Mouse (Mus musculus) liver, embryonic 16.5 days (tissue): ENCODE measurements around the gene Fut4. TPM values are rescaled to one million over a fixed set of nuclear protein-coding genes. Genes with fewer than 3 reads are reported as not detected.

Source experiments
- ATAC-seq: fragments of 200-750 bp; cut with Nextera tagmentation; 2 replicates; pipeline ENCODE4 v1.8.0; 2017; ENCODE audit warnings: low read depth, mild to moderate bottlenecking, moderate number of reproducible peaks, moderate library complexity
- H3K27ac ChIP-seq: fragments of 300-500 bp; sonication (generic); 2 replicates; pipeline ENCODE4 v1.5.1; 2014; ENCODE audit warnings: mild to moderate bottlenecking, low read length
- H3K27me3 ChIP-seq: fragments of 300-500 bp; sonication (generic); 2 replicates; pipeline ENCODE4 v1.6.1; 2014; ENCODE audit warnings: low read depth, low read length, mixed read lengths; ENCODE audit not compliant: control insufficient read depth, insufficient read depth
- H3K36me3 ChIP-seq: fragments of 300-500 bp; sonication (generic); 2 replicates; pipeline ENCODE4 v1.6.1; 2014; ENCODE audit warnings: mild to moderate bottlenecking; ENCODE audit not compliant: control insufficient read depth, insufficient read depth
- H3K4me1 ChIP-seq: fragments of 300-500 bp; sonication (generic); 2 replicates; pipeline ENCODE4 v1.6.1; 2014; ENCODE audit warnings: low read depth, low read length, mixed read lengths; ENCODE audit not compliant: control insufficient read depth
- H3K4me2 ChIP-seq: fragments of 300-500 bp; sonication (generic); 2 replicates; pipeline ENCODE4 v1.6.1; 2014; ENCODE audit warnings: low read depth, low read length, mixed read lengths
- H3K4me3 ChIP-seq: fragments of 300-500 bp; sonication (generic); 2 replicates; pipeline ENCODE4 v1.5.1; 2014; ENCODE audit warnings: low read depth, mild to moderate bottlenecking, low read length
- H3K9ac ChIP-seq: fragments of 300-500 bp; sonication (generic); 2 replicates; pipeline ENCODE4 v1.6.1; 2014; ENCODE audit warnings: low read depth, low read length
- H3K9me3 ChIP-seq: fragments of 300-500 bp; sonication (generic); replicated peaks from 2 replicates; pipeline ENCODE4 v1.6.1; 2016; ENCODE audit warnings: low read length; ENCODE audit not compliant: control insufficient read depth
- WGBS: fragments of 180-500 bp; shearing (Covaris S2); extraction: QIAGEN DNeasy Blood & Tissue Kit; methylation state at CpG from one replicate; pipeline ENCODE4 v1.1.7; 2014; ENCODE audit not compliant: insufficient replicate concordance; 5-methylcytosine and 5-hydroxymethylcytosine counted together
- polyA plus RNA-seq: library from polyadenylated mRNA; unstranded; fragments of >200 nt; fragmentation: Nextera tagmentation; extraction: Ambion mirVana; gene quantifications from 2 replicates; pipeline ENCODE4 v1.2.1, GENCODE M21; 2015

Gene Fut4
- polyA plus RNA-seq = 0.55 and 0.61 TPM in 2 replicates

- no peak within 1 kb of the TSS for H3K27ac ChIP-seq
- WGBS = 1% methylated on average over 26 of the region's 28 CpGs
Measured at GRCm38 (mm10) chr9:14752001-14752522, at the start of gene Fut4. Gene Fut4, minus strand, starts transcription at chr9:14752393.

GRCm38 (mm10) chr9:14787356-14787755 lies 35.2 kb upstream of the Fut4 start:
- Histone ChIP-seq H3K27ac (no peak overlapping the region), H3K9ac (no peak overlapping the region), H3K4me1 (peaks cover 5% of the 10 kb centered on the region), H3K4me2 (no peak overlapping the region), H3K9me3 (no peaks in the 10 kb centered on the region), H3K27me3 (no peaks in the 10 kb centered on the region), H3K36me3 (peaks cover 10% of the 10 kb centered on the region), H3K4me3 (no peak overlapping the region)
- 71% methylated on average over 6 of the region's 6 CpGs for whole genome bisulfite sequencing
- no peak for ATAC-seq

More at GRCm38 (mm10) chr9:14752001-14752522, at the start of gene Fut4:
- peak within 1 kb of the TSS; percentile 40; the same call in 1 of the 2 replicates for H3K9ac ChIP-seq
- ATAC-seq = peak; percentile 74
- peak within 1 kb of the TSS; percentile 59 for H3K4me3 ChIP-seq
- no peaks in the 10 kb centered on the region for H3K9me3 ChIP-seq
- no peaks in the 10 kb centered on the region for H3K4me1 ChIP-seq
- no peaks in the 10 kb centered on the region for H3K36me3 ChIP-seq
- H3K4me2 ChIP-seq = peak within 1 kb of the TSS; percentile 70
- peaks cover 11% of the 10 kb centered on the region; the same call in 1 of the 2 replicates for H3K27me3 ChIP-seq

DNA sequence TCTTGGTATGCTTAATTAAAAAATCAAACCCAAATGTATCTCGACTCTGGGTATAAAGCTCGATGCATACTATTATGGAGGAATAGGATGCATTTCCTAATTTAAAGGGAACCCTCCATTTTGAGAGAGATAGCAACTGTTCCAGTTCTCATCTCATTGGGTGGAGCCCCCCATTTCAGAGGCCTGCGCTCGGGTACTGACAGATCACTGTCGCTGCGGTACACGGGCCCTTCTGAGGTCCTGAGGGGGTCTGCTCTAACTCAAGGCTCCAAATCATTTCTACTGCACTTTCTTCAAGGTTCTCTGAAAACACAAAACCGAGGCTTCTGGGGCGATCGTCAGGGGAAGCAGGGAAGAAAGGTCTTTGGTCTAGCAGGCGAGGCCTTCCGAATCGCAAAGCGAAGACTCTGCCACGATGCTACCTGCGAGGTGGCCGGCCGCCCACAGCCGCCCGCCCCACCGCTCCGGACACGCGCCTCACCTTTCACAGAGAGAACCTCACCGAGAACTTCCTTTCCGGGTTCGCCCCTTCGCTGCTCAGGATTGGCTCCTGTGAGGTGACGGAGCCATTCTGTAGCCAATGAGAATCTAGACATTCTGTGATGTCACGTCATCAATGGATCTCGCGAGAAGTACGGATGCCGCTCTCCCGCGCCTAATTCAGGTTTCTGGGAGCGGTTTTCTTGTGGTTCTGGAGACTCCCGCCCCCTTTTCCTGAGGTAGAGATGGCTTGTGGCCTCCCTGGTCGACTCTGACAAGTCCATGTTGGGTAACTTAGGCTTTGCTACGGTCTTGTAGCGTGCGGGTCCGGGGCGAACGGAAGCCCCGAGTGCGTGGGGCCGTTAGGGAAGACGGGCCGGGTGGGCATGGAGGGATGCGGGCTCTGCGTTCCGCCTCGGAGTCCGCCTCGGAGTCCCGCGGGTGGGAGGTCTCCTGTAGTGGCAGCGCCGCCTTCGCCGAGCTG lies 32.1 kb upstream of the Fut4 start, which contains the start of the genes Mre11a and Ankrd49:
TSS of gene Mre11a (plus strand) at position 616 of the 964 bp plus-strand sequence.
TSS of gene Ankrd49 (minus strand) at position 818 of the 964 bp plus-strand sequence.
- peak within 1 kb of the TSS; percentile 95 for H3K27ac ChIP-seq
- H3K9me3 ChIP-seq = no peaks in the 10 kb centered on the region
- H3K36me3 ChIP-seq = peaks cover 11% of the 10 kb centered on the region
- ATAC-seq = peak; percentile 99
- peak within 1 kb of the TSS; percentile 95 for H3K4me3 ChIP-seq
- WGBS = under 1% methylated on average over 62 of the region's 62 CpGs
- H3K27me3 ChIP-seq = no peaks in the 10 kb centered on the region
- H3K4me1 ChIP-seq = peaks cover 5% of the 10 kb centered on the region
- peak within 1 kb of the TSS; percentile 91 for H3K4me2 ChIP-seq
- H3K9ac ChIP-seq = peak within 1 kb of the TSS; percentile 90

GRCm38 (mm10) chr9:14778341-14778740 lies 26.1 kb upstream of the Fut4 start:
- 61% methylated on average over 13 of the region's 13 CpGs for WGBS
- Histone ChIP-seq H3K9me3 (no peaks in the 10 kb centered on the region), H3K4me2 (no peak overlapping the region), H3K9ac (no peak overlapping the region), H3K36me3 (peaks cover 11% of the 10 kb centered on the region), H3K27me3 (no peaks in the 10 kb centered on the region), H3K27ac (no peak overlapping the region), H3K4me1 (no peaks in the 10 kb centered on the region), H3K4me3 (no peak overlapping the region)
- no peak for ATAC-seq

DNA sequence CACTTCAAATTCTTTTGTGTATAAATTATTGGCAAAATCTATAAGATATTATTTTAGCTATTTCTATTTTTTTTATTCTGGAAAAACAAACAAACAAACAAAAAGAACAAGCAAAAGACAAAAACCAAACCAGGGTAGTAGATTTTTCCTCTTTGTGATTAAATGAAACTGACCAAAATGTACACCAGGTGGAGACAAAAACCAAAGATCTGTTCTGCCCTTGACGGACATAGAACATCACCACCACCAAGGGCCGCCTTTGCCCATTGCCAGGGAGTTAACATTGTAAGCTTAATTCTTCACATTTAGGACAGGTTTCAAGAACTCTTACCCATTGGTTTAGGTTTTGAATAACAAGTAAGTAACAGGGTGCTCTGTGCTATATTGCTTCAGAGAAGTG lies 21.6 kb upstream of the Fut4 start:
- no peak overlapping the region for H3K27ac ChIP-seq
- no peak overlapping the region for H3K4me2 ChIP-seq
- ATAC-seq = no peak
- H3K36me3 ChIP-seq = no peaks in the 10 kb centered on the region
- no peak overlapping the region for H3K4me3 ChIP-seq
- H3K27me3 ChIP-seq = peaks cover 8% of the 10 kb centered on the region
- no peaks in the 10 kb centered on the region for H3K4me1 ChIP-seq
- 27% methylated on average over 2 of the region's 2 CpGs for WGBS
- H3K9ac ChIP-seq = no peak overlapping the region
- no peaks in the 10 kb centered on the region for H3K9me3 ChIP-seq

DNA sequence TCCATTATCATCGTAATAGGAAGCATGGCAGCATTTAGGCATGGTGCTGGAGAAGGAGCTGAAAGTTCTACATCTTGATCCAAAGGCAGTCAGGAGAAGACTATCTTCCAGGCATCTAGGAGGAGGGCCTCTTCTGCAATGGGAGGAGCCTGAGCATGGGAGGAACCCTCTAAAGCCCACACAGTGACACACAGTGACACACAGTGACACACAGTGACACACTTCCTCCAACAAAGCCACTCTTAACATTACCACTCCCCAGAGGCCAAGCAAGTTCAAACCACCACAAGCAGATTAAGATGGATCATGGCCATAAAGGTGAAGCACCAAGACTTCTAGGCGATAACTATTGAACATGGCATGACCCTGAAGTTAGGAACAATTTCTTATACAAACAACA lies 19.9 kb upstream of the Fut4 start:
- WGBS = 54% methylated on average over 2 of the region's 2 CpGs
- H3K4me1 ChIP-seq = no peaks in the 10 kb centered on the region
- H3K27ac ChIP-seq = no peak overlapping the region
- no peak overlapping the region for H3K4me2 ChIP-seq
- H3K36me3 ChIP-seq = no peaks in the 10 kb centered on the region
- no peaks in the 10 kb centered on the region for H3K9me3 ChIP-seq
- no peak overlapping the region for H3K9ac ChIP-seq
- ATAC-seq = no peak
- peaks cover 8% of the 10 kb centered on the region for H3K27me3 ChIP-seq
- H3K4me3 ChIP-seq = no peak overlapping the region

- Histone ChIP-seq H3K27ac (no peak within 1 kb of the TSS), H3K4me1 (no peaks in the 10 kb centered on the region), H3K27me3 (peaks cover 8% of the 10 kb centered on the region), H3K4me2 (no peak within 1 kb of the TSS), H3K4me3 (no peak within 1 kb of the TSS), H3K9me3 (no peaks in the 10 kb centered on the region), H3K9ac (no peak within 1 kb of the TSS), H3K36me3 (no peaks in the 10 kb centered on the region)
- ATAC-seq = no peak
- 33% methylated on average over 23 of the region's 23 CpGs for WGBS
Measured at GRCm38 (mm10) chr9:14770803-14771471, 18.7 kb upstream of the Fut4 start, which contains the start of gene 1700012B09Rik. Gene 1700012B09Rik, minus strand, starts transcription at chr9:14771030.

DNA sequence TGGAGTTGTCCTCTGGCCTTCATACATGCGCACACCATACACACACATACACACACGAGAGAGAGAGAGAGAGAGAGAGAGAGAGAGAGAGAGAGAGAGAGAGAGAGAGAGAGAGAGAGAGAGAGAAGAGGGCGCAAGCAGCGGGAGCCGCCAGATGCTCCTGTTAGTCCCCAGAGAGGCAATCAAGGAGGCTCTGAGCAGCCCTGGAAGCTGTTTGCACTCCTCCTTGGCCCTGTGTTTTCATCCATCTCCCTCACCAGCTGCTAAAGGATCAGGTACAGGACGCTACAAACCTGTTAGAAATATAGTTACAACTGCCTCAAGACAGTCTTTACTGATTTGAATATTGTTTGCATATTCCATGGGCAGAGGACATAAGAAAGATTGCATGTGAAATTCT lies 17.6 kb upstream of the Fut4 start:
- WGBS = 52% methylated on average over 6 of the region's 6 CpGs
- Histone ChIP-seq H3K27ac (no peak overlapping the region), H3K9me3 (no peaks in the 10 kb centered on the region), H3K36me3 (no peaks in the 10 kb centered on the region), H3K4me2 (no peak overlapping the region), H3K4me3 (no peak overlapping the region), H3K27me3 (peaks cover 8% of the 10 kb centered on the region), H3K9ac (no peak overlapping the region), H3K4me1 (no peaks in the 10 kb centered on the region)
- ATAC-seq = no peak
